Mouse (Mus musculus) liver, embryonic 14.5 days (tissue): ENCODE results near the gene Fyn. TPM values are rescaled to one million over a fixed set of nuclear protein-coding genes. Genes with fewer than 3 reads are reported as not detected.

Experiments used
- ATAC-seq: fragments of 200-750 bp; cut with Nextera tagmentation; 2 replicates; pipeline ENCODE4 v1.8.0; 2017; ENCODE audit warnings: moderate number of reproducible peaks, mild to moderate bottlenecking, moderate library complexity; ENCODE audit not compliant: insufficient read depth
- DNase-seq, 3 experiments: peaks; one replicate each; pipeline ENCODE4 v3.0.0-alpha.2; 2012 to 2013; ENCODE audit warnings: low read depth in 3 of 3, low spot score in 3 of 3
- H3K27ac ChIP-seq: fragments of 300-500 bp; sonication (generic); 2 replicates; pipeline ENCODE4 v1.5.1; 2014; ENCODE audit warnings: moderate library complexity, mild to moderate bottlenecking, control low read depth, inconsistent platforms
- H3K27me3 ChIP-seq: fragments of 300-500 bp; sonication (generic); 2 replicates; pipeline ENCODE4 v1.6.1; 2014; ENCODE audit warnings: mild to moderate bottlenecking, low read length, moderate library complexity; ENCODE audit not compliant: control insufficient read depth, insufficient read depth
- H3K36me3 ChIP-seq: fragments of 300-500 bp; sonication (generic); replicated peaks from 2 replicates; pipeline ENCODE4 v1.6.1; 2014; ENCODE audit warnings: low read depth; ENCODE audit not compliant: control insufficient read depth, insufficient read depth
- H3K4me1 ChIP-seq, 2 experiments: fragments of 200-500 bp in 1 of 2; fragments of 300-500 bp in 1 of 2; sonication (generic) in 1 of 2; replicated peaks; 2 replicates each; pipeline ENCODE4 v1.6.1; 2012 to 2014; ENCODE audit warnings: antibody characterized with exemption in 1 of 2, inconsistent platforms in 1 of 2, low read length in 1 of 2; ENCODE audit not compliant: control insufficient read depth in 2 of 2, insufficient read depth in 2 of 2
- H3K4me2 ChIP-seq: fragments of 300-500 bp; sonication (generic); 2 replicates; pipeline ENCODE4 v1.6.1; 2014; ENCODE audit warnings: low read depth, mild to moderate bottlenecking, control low read depth, moderate library complexity
- H3K4me3 ChIP-seq, 2 experiments: fragments of 200-500 bp in 1 of 2; fragments of 300-500 bp in 1 of 2; sonication (generic) in 1 of 2; 2 replicates each; pipeline ENCODE4 v1.5.1; 2012 to 2014; ENCODE audit warnings: low read depth in 2 of 2, low read length in 2 of 2, mild to moderate bottlenecking in 2 of 2, control low read depth in 1 of 2, inconsistent platforms in 1 of 2, moderate library complexity in 1 of 2; ENCODE audit not compliant: insufficient read depth in 1 of 2
- H3K9ac ChIP-seq: fragments of 300-500 bp; sonication (generic); replicated peaks from 2 replicates; pipeline ENCODE4 v1.6.1; 2014; ENCODE audit warnings: mild to moderate bottlenecking, control low read depth, moderate library complexity
- H3K9me3 ChIP-seq: fragments of 300-500 bp; sonication (generic); 2 replicates; pipeline ENCODE4 v1.6.1; 2016; ENCODE audit warnings: low read length, mixed read lengths; ENCODE audit not compliant: control insufficient read depth
- CTCF ChIP-seq: IDR thresholded peaks from 2 replicates; pipeline ENCODE4 v1.5.1; 2016; ENCODE audit warnings: antibody characterized with exemption, low read depth, control low read depth
- EP300 ChIP-seq: IDR thresholded peaks from 2 replicates; pipeline ENCODE4 v1.6.1; 2016; ENCODE audit warnings: antibody characterized with exemption, low read depth
- WGBS: fragments of 180-500 bp; shearing (Covaris S2); extraction: QIAGEN DNeasy Blood & Tissue Kit; methylation state at CpG from one replicate; pipeline ENCODE4 v1.1.7; 2014; ENCODE audit not compliant: insufficient replicate concordance; 5-methylcytosine and 5-hydroxymethylcytosine counted together
- polyA plus RNA-seq, 2 experiments: library from polyadenylated mRNA; depleted of rRNA in 1 of 2; stranded (reverse) in 1 of 2; unstranded in 1 of 2; fragments of >200 nt; fragmentation: Nextera tagmentation in 1 of 2; extraction: Ambion mirVana in 1 of 2; gene quantifications; 2 replicates each; pipeline versions ENCODE4 v1.2.1 to v1.2.3; 2012 to 2014

Gene Fyn
- polyA plus RNA-seq, 2 experiments, result 8.2 to 9.8 TPM

GRCm38 (mm10) chr10:39611234-39611633 lies 242.6 kb downstream of the Fyn start:
- no peak for TF ChIP-seq EP300
- Histone ChIP-seq H3K4me2 (no peak overlapping the region), H3K9ac (no peak overlapping the region), H3K36me3 (no peaks in the 10 kb centered on the region), H3K9me3 (no peaks in the 10 kb centered on the region), H3K27me3 (no peaks in the 10 kb centered on the region), H3K27ac (no peak overlapping the region), H3K4me1 (0 out of 4 replicates have a peak, but pooled peaks cover 0 to 2% of the 10 kb centered on the region in 2 experiments), H3K4me3 (no peak overlapping the region)
- ATAC-seq, result no peak
- 62% methylated on average over 3 of the region's 3 CpGs for WGBS
- no peak for DNase-seq

- H3K9me3 ChIP-seq, result no peaks in the 10 kb centered on the region
- H3K4me1 ChIP-seq, result 0 out of 4 replicates have a peak, but pooled peaks cover 0 to 2% of the 10 kb centered on the region in 2 experiments
- no peak overlapping the region for H3K9ac ChIP-seq
- no peaks in the 10 kb centered on the region for H3K36me3 ChIP-seq
- TF ChIP-seq CTCF (no peak), EP300 (no peak)
- ATAC-seq (no peak), DNase-seq (no peak)
- H3K4me2 ChIP-seq, result no peak overlapping the region
- H3K4me3 ChIP-seq, result no peak overlapping the region
- H3K27me3 ChIP-seq, result no peaks in the 10 kb centered on the region
- 53% methylated on average over 2 of the region's 2 CpGs for WGBS
- H3K27ac ChIP-seq, result no peak overlapping the region
These were observed 243.5 kb downstream of the Fyn start for GRCm38 (mm10) chr10:39612131-39612530.

- WGBS, result 12% methylated on average over 4 of the region's 4 CpGs
- no peak for ATAC-seq
- TF ChIP-seq EP300 (no peak), CTCF (no peak)
These were observed 244.0 kb downstream of the Fyn start, which contains the start of gene Traf3ip2 for GRCm38 (mm10) chr10:39612633-39612988. Traf3ip2 (plus strand) TSS chr10:39612934.

GRCm38 (mm10) chr10:39612989-39613831 lies 244.6 kb downstream of the Fyn start:
- no peak overlapping the region for H3K9ac ChIP-seq
- no peak for DNase-seq

More at GRCm38 (mm10) chr10:39612633-39612988, 244.0 kb downstream of the Fyn start, which contains the start of gene Traf3ip2:
- no peak for DNase-seq
- Histone ChIP-seq H3K9me3 (no peaks in the 10 kb centered on the region), H3K4me3 (peak within 1 kb of the TSS; percentile 29 to 33), H3K36me3 (no peaks in the 10 kb centered on the region), H3K9ac (no peak within 1 kb of the TSS), H3K4me2 (peak within 1 kb of the TSS; percentile 60), H3K4me1 (0 out of 4 replicates have a peak, but pooled peaks cover 0 to 2% of the 10 kb centered on the region in 2 experiments), H3K27me3 (no peaks in the 10 kb centered on the region), H3K27ac (no peak within 1 kb of the TSS)

GRCm38 (mm10) chr10:39613973-39614372 lies 245.3 kb downstream of the Fyn start:
- no peak for TF ChIP-seq CTCF
- no peak for TF ChIP-seq EP300
- Histone ChIP-seq H3K4me3 (no peak overlapping the region), H3K9ac (no peak overlapping the region), H3K36me3 (no peaks in the 10 kb centered on the region), H3K4me1 (0 out of 4 replicates have a peak, but pooled peaks cover 0 to 2% of the 10 kb centered on the region in 2 experiments), H3K4me2 (no peak overlapping the region), H3K9me3 (no peaks in the 10 kb centered on the region), H3K27ac (no peak overlapping the region), H3K27me3 (no peaks in the 10 kb centered on the region)
- WGBS, result 34% methylated on average over 2 of the region's 2 CpGs
- DNase-seq (no peak), ATAC-seq (no peak)

More at GRCm38 (mm10) chr10:39612989-39613831, 244.6 kb downstream of the Fyn start:
- WGBS, result 12% methylated on average over 26 of the region's 26 CpGs
- no peaks in the 10 kb centered on the region for H3K36me3 ChIP-seq
- H3K27me3 ChIP-seq, result no peaks in the 10 kb centered on the region
- no peak for TF ChIP-seq EP300
- no peak; the same call in 1 of the 2 replicates for TF ChIP-seq CTCF
- no peak overlapping the region for H3K27ac ChIP-seq
- H3K4me3 ChIP-seq, result peak overlapping the region; percentile 29 to 33
- H3K9me3 ChIP-seq, result no peaks in the 10 kb centered on the region
- 0 out of 4 replicates have a peak, but pooled peaks cover 0 to 2% of the 10 kb centered on the region in 2 experiments for H3K4me1 ChIP-seq
- ATAC-seq, result peak; percentile 31; the same call in 1 of the 2 replicates
- H3K4me2 ChIP-seq, result peak overlapping the region; percentile 60
